Mouse (Mus musculus) liver, postnatal 0 days (tissue): ENCODE measurements at regions not wholly inside any gene's neighbourhood (a gene's known extent, or its start where the extent isn't known, plus 50 kb on each side); places are given as distances from the start of the nearest gene placed in this dataset.

Experiments used
- CTCF ChIP-seq: sonication (generic); IDR thresholded peaks from 2 replicates; pipeline ENCODE4 v1.5.1; 2016; ENCODE audit warnings: antibody characterized with exemption, low read depth
- EP300 ChIP-seq: IDR thresholded peaks from 2 replicates; pipeline ENCODE4 v1.6.1; 2016; ENCODE audit warnings: antibody characterized with exemption, low read depth, mild to moderate bottlenecking

DNA sequence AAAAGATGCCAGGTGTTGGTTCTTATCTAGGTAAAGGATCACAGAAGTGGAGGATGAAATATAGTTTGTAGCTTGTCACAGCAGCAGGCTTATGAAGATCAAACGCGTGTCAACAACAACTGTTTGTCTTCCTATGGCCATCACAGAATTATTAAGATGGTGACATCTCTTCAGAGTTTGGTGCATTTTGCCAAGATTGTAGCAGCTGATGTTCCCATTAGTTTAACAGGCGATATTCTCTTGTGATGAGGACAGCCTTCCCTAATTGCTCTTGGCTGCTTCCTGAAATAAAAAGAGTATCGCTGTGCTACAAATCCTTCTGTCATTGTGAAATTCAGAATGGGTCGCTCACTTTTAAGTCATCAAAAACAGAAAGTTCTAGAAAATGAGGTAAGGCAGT, 344.7 kb downstream of the Mdfic start:
- TF ChIP-seq EP300 (no peak), CTCF (no peak)
